Mouse (Mus musculus) CD4-positive naive resting alpha-beta T cell, adult 76 days (primary cell): ENCODE measurements around the gene Myadml2. TPM values are rescaled to one million over a fixed set of nuclear protein-coding genes. Genes with fewer than 3 reads are reported as not detected.

ENCODE experiments used
- total RNA-seq: library from RNA; stranded (reverse); gene quantifications from one replicate; pipeline ENCODE4 v1.2.4, GENCODE M21; 2023

Gene Myadml2
- total RNA-seq: not detected

GRCm38 (mm10) chr11:120648001-120648476 is at the start of gene Myadml2:
Myadml2 (minus strand) TSS chr11:120648158.

DNA sequence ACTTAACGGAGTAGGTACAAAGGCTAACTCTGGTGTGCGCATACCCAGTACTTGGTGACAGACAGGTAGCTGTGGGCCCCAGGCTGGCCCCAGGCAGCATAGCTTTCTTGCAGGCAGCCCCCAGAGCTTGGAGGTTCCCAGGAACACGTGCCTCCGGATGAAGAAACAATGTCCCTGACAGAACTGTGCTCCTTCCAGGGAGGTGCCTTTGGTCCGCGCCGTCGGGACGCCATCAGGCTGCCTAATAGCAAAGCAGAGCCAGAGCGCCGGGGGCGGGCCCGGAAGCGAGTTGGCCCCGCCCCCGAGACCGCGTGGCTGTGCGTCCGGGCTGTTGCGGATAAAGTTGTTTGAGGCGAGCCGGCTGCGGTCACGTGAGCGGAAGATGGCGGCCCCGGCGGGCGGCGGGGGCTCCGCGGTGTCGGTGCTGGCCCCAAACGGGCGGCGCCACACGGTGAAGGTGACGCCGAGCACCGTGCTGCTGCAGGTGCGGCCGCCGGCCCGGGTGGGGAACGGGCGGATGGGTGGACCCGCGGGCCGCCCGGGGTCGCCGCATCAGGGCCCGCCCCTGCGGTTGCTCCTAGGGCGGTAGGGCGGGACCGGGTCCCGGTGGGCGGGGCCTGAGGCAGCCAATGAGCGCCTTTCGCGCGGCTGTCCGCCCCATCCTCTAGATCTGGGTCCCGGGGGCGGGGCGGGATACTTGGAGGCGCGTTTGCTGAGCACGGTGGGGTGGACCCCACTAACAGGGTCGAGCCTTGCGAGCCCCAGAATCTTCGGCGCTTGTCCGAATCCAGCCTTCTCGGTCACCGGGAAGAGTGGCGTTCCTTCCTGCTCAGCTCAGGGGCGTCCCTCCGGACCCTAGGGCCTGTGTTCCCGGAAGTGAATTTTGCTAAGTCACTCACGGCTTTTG is 25.0 kb upstream of the Myadml2 start, which contains the start of gene Aspscr1:
Aspscr1 (plus strand) TSS at position 287 of the 907 bp plus-strand sequence.

DNA sequence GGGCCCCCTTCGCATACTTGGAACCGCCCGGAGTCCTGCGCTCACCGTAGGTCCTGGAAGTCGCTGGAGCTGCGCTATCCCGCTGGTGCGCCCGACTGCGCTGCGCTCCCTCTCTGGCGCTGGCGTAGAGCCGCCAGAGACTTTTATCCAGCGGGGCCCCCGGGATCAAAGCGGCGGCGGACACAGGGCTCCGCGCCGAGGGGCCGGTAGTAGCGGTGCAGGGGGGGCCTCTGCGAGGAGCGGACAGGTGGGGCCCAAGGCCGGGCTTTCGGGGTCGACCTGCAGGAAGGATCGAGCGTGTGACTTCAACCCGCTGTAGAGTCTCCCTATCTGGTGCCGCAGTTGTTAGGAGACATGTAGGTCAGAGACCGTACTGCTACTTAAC is 13.1 kb upstream of the Myadml2 start, which contains the start of gene Notum:
Notum (minus strand) TSS at position 100 of the 385 bp plus-strand sequence.

DNA sequence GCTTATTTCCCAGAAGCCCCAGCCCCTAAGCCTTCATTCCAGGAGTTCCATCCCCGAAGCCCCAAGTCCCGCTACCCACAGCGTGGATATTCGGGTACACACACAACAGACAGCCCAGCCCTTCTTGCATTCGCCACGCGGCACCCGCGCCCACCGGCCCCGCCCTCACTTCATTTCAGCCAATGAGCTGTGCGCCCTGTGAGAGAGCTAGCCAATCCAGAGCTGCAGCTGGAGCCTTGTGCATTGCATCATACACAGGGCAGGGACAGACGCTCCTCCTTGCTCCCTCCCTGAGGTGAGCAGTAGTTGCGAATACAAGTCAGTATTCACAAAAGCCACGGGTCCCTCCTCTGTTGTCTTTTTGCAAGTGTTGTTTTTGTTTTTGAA is 4.4 kb downstream of the Myadml2 start, which contains the start of gene Pycr1:
Pycr1 (minus strand) TSS at position 169 of the 387 bp plus-strand sequence.

DNA sequence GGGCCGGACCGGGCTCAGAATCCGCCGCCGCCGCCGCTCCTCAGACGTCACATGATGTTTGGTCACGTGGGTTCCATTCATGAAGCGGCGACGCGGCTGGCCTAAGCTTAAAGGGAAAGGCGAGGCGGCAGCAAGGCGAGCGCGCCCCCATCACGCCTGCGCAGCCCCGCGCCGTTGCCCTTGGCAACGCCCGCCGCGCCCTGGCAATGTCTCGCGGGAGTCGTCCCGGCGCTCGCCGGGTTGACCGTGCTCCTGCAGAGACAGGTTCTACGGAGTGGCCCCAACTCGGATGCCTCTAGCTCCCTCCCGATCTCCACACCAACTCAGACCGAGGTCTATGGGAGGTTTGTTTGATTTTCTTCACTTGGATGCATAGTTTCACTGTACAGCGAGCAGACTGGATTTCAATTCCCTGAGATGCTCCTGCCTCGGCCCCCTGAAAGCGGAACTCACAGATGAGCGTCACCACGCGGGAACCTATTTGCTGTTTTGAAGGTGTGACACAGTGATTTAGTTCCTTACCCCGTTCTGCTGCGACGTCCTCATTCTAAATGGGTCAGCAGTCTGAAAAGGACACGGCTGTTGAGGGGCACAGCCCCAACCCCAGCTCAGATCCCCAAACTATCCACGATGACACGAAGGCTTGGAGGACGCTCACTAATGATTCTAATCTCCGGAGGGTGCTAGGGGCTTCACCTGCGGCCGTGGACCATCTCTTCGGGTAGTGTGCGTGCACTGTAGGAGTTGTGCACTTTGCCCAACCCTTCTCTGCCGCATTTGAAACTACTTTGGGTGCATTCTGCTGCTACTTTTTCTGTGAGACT is 14.2 kb downstream of the Myadml2 start, which contains the start of gene Mafg:
Mafg (minus strand) TSS at position 81 of the 824 bp plus-strand sequence.

DNA sequence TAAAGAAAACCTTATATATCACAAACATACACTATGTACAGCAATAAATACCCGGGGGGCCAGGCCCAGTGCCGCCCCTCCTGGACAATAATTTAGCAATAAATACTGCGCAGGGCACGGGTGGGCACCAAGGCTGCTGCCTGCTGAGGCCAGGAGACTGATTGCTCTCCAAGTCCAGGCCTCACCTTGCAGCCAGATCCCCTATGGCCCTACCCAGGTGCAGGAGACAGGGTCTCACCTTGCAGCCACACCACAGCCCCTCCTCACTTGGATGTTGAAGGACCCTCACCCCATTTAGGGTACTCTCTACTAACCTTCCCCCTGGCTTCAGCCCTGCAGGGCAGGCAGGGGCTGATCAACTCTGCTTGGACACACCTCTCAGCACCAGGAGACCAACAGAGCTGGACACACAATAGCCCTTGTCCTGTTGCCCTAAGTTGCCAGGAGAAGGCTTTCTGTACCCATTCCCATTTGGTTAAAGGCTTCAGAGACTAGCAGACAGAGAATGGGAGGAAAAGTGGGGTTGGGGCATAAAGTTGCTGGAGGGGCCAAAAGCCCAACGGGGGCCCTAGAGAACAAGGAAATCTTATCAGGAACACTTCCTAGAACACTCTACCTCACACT is 22.7 kb downstream of the Myadml2 start, which contains the start of gene Sirt7:
Sirt7 (minus strand) TSS at position 89 of the 624 bp plus-strand sequence.

GRCm38 (mm10) chr11:120617519-120618112 is 30.3 kb downstream of the Myadml2 start, which contains the start of gene Pcyt2:
Pcyt2 (minus strand) TSS chr11:120617936.

DNA sequence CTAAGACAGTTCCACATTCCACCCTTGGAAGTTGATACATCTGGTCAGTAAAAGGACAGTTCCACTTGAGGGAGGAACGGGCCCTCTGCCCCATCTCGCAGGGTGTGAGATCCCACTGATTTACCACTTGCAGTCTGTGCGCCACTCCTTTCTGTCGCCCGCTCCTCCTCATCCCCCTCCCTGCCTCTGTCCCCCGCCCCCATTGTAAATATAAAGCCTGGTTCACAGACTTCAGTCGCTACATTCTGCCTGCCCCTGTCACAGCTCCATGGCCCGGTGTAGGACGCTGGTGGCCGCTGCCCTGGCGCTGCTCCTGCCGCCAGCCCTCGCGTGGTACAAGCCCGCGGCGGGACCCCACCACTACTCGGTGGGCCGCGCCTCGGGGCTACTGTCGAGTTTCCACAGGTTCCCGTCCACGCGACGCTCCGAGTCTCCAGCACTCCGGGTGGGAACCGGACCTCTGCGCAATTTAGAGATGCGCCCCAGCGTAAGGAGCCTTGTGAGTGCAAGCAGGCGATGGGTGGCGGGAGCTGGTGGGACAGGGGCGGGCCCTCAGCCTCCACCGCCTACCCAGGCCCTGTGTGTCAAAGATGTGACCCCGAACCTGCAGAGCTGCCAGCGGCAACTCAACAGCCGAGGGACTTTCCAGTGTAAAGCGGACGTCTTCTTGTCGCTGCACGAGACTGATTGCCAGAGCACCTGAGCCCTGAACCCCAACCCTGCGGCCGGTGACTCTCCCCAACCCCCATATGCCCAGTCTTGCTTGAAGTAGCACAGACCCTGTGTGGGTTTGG is 39.5 kb downstream of the Myadml2 start, which contains the start of gene Npb:
Npb (plus strand) TSS at position 237 of the 794 bp plus-strand sequence.

DNA sequence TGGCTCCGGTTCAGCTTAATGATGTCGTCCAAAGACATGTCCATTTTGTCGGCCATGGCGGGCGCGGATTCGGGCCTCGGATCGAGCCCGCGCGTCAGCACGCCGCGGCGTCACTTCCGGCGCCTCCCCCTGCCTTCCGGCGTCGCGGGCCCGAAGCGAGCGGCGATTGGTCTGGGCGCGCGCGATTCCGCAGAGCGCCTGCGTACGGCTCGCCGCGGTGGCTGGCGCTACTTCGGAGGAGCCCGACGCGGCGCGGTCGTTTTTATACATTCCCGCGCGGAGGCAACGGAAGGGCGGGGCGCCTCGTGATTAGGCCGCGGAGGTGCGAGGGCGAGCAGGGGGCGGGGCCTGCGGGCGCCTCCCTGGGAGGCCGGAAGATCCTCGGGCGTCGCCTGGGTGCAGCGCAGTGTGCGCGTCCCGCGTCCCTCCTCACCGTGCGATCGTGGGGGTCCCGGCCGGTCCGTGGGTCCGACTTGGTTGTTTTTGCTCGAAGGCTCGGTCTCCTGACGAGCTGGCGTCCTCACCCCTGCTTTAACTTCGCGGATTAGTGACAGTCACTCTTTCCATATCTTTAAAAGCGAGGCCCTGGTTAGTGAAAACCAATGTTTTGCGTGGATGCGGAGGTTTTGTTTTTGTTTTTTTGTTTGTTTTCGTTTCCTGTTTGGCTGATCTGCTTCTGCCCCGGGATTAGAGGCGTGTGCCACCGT is 49.5 kb downstream of the Myadml2 start, which contains the start of the genes Alyref and Anapc11:
Alyref (minus strand) TSS at position 83 of the 707 bp plus-strand sequence.
Anapc11 (plus strand) TSS at position 139 of the 707 bp plus-strand sequence.

Other genes starting within 250 kb of the Myadml2 start
- 58.8 TPM for gene Nploc4, start 210.4 kb downstream of the Myadml2 start, total RNA-seq
- 57.3 TPM for gene Tspan10, start 205.5 kb downstream of the Myadml2 start, total RNA-seq
- 0.67 TPM for gene Pde6g, start 194.7 kb downstream of the Myadml2 start, total RNA-seq
- 3.7 TPM for gene Oxld1, start 190.1 kb downstream of the Myadml2 start, total RNA-seq
- 35.0 TPM for gene Ccdc137, start 190.0 kb downstream of the Myadml2 start, total RNA-seq
- gene Arl16, start 180.6 kb downstream of the Myadml2 start, total RNA-seq: 12.6 TPM
- gene Mrpl12, start 163.5 kb downstream of the Myadml2 start, total RNA-seq: 32.6 TPM
- 9.1 TPM for gene Slc25a10, start 156.3 kb downstream of the Myadml2 start, total RNA-seq
- gene Gcgr, start 117.5 kb downstream of the Myadml2 start, total RNA-seq: not detected
- gene Mcrip1, start 98.4 kb downstream of the Myadml2 start, total RNA-seq: 37.9 TPM
- gene Ppp1r27, start 97.0 kb downstream of the Myadml2 start, total RNA-seq: not detected
- 114 TPM for gene P4hb, start 74.9 kb downstream of the Myadml2 start, total RNA-seq
- 372 TPM for gene Arhgdia, start 66.5 kb downstream of the Myadml2 start, total RNA-seq
- 104 TPM for gene Alyref, start 49.8 kb downstream of the Myadml2 start, total RNA-seq
- gene Anapc11, start 49.7 kb downstream of the Myadml2 start, total RNA-seq: 57.5 TPM
- 6.0 TPM for gene Npb, start 39.7 kb downstream of the Myadml2 start, total RNA-seq
- gene Pcyt2, start 30.2 kb downstream of the Myadml2 start, total RNA-seq: 152 TPM
- gene Sirt7, start 22.9 kb downstream of the Myadml2 start, total RNA-seq: 96.6 TPM
- 53.1 TPM for gene Mafg, start 14.6 kb downstream of the Myadml2 start, total RNA-seq
- gene Pycr1, start 4.4 kb downstream of the Myadml2 start, total RNA-seq: 2.8 TPM
- not detected for gene Notum, start 13.0 kb upstream of the Myadml2 start, total RNA-seq
- gene Aspscr1, start 24.8 kb upstream of the Myadml2 start, total RNA-seq: 106 TPM
- 18.0 TPM for gene Cenpx, start 65.6 kb upstream of the Myadml2 start, total RNA-seq
- 31.1 TPM for gene Lrrc45, start 65.8 kb upstream of the Myadml2 start, total RNA-seq
- 1.1 TPM for gene Rac3, start 73.3 kb upstream of the Myadml2 start, total RNA-seq
- 3.0 TPM for gene Dcxr, start 79.1 kb upstream of the Myadml2 start, total RNA-seq
- not detected for gene Cbr2, start 84.0 kb upstream of the Myadml2 start, total RNA-seq
- 22.0 TPM for gene Hmga1b, start 114.6 kb upstream of the Myadml2 start, total RNA-seq
- 12.3 TPM for gene Rfng, start 136.0 kb upstream of the Myadml2 start, total RNA-seq
- 56.1 TPM for gene Gps1, start 136.1 kb upstream of the Myadml2 start, total RNA-seq
- gene Dus1l, start 148.2 kb upstream of the Myadml2 start, total RNA-seq: 51.9 TPM
- 142 TPM for gene Fasn, start 176.4 kb upstream of the Myadml2 start, total RNA-seq